Mouse (Mus musculus): Measurements from ENCODE around the gene Nid1. TPM values are rescaled to one million over a fixed set of nuclear protein-coding genes. Genes with fewer than 3 reads are reported as not detected.

Nid1 gene
- total RNA-seq, 2 experiments from 2014 or later: 59.4 to 66.8 TPM

Other genes with a start within 250 kb of the Nid1 start
- 1 to 10 TPM; 2.7 to 4.5 TPM for gene Gpr137b, start 43.5 kb upstream of the Nid1 start, total RNA-seq (2021)
- 1 to 10 TPM; 4.9 to 5.7 TPM for gene Lyst, start 152.8 kb downstream of the Nid1 start, total RNA-seq (2021)